Mouse (Mus musculus): Measurements from ENCODE around the gene Timm17b. TPM values are rescaled to one million over a fixed set of nuclear protein-coding genes. Genes with fewer than 3 reads are reported as not detected.
A peak's percentile ranks its signal among the peaks of the same experiment; 100 is the strongest.
"Not testable (repeated sequence)": the region's sequence is repeated elsewhere in the genome, so short reads cannot be mapped to it uniquely, and the experiment has no call there.

Gene Timm17b
- polyA plus RNA-seq, 1 experiment, result 31.8 TPM

- no peaks in the 10 kb centered on the region for H3K27me3 ChIP-seq (ENCODE audit: control insufficient read depth, insufficient read depth, low read length)
- no peak; the same call in 1 of the 2 replicates for TF ChIP-seq POLR2A (IDR thresholded peaks at IDR 0.05; ENCODE audit: low read depth, low read length)
- no peak for TF ChIP-seq CTCF (IDR thresholded peaks at IDR 0.05; ENCODE audit: extremely low read depth, insufficient read length, insufficient replicate concordance, low read depth, low read length)
- WGBS, result 11% methylated on average over 49 of the region's 49 CpGs
- H3K4me3 ChIP-seq (ENCODE audit: low read depth, low read length), result peak within 1 kb of the TSS; percentile 86
- peaks cover 3% of the 10 kb centered on the region; the same call in 1 of the 2 replicates for H3K36me3 ChIP-seq (ENCODE audit: control insufficient read depth, insufficient read depth, low read length)
- no peaks in the 10 kb centered on the region; the same call in 1 of the 2 replicates for H3K4me1 ChIP-seq (ENCODE audit: control insufficient read depth, insufficient read depth, insufficient read length, low read length)
- peak within 1 kb of the TSS; percentile 49; the same call in 1 of the 2 replicates for H3K27ac ChIP-seq (ENCODE audit: insufficient read depth, low read depth, low read length)
Observed at GRCm38 (mm10) chrX:7883841-7884567, 15.2 kb upstream of the Timm17b start, which contains the start of gene Slc35a2. Slc35a2 (plus strand) TSS chrX:7884028.

DNA sequence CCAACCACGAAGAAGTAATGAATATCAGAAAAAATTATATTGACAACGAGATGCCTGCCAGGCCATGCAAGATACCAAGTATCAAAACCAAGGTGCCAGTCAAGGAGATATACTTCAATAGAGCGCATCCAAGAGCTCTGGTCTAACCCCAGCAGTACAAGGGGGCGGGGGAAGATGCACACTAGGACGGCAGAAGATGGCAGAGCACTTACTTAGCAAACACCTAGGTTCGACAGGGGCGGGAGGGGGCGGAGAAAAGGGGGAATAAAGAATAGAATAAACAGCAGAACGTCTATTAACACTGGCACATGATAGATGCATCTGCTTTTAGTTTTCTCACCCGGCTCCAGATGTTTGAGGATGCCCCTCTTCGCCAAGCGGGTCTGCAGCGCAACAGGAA is 946 bp upstream of the Timm17b start:
- Histone ChIP-seq H3K27me3 (ENCODE audit: control insufficient read depth, insufficient read depth, low read length) (no peaks in the 10 kb centered on the region), H3K4me1 (ENCODE audit: control insufficient read depth, insufficient read depth, insufficient read length, low read length) (no peaks in the 10 kb centered on the region), H3K27ac (ENCODE audit: insufficient read depth, low read depth, low read length) (peak overlapping the region; percentile 99; the same call in 1 of the 2 replicates), H3K36me3 (ENCODE audit: control insufficient read depth, insufficient read depth, low read length) (peaks cover 12% of the 10 kb centered on the region), H3K4me3 (ENCODE audit: low read depth, low read length) (peak overlapping the region; percentile 99)
- TF ChIP-seq CTCF (IDR thresholded peaks at IDR 0.05; ENCODE audit: extremely low read depth, insufficient read length, insufficient replicate concordance, low read depth, low read length) (no peak), POLR2A (IDR thresholded peaks at IDR 0.05; ENCODE audit: low read depth, low read length) (no peak)
- WGBS, result 23% methylated on average over 13 of the region's 13 CpGs

DNA sequence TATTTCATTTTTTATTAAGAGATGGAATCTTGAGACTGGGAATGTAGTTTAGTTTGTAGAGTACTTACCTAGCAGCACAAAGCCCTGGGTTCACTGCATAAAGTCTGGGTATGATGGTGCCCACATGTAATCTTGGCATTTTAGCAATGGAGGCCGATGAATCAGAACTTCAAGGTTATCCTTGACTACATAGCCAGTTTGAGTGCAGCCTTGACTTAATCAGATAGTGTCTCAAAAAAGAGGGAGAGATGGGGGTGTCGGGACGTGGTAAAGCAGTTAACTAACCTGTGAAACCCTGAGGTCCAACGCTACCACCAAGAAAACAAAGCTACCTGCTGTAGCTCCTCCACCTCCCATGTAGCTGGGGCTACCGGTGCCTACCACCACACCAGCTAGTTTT is 5.3 kb downstream of the Timm17b start:
- Histone ChIP-seq H3K27me3 (ENCODE audit: control insufficient read depth, insufficient read depth, low read length) (no peaks in the 10 kb centered on the region), H3K27ac (ENCODE audit: insufficient read depth, low read depth, low read length) (no peak overlapping the region), H3K4me1 (ENCODE audit: control insufficient read depth, insufficient read depth, insufficient read length, low read length) (no peaks in the 10 kb centered on the region), H3K4me3 (ENCODE audit: low read depth, low read length) (no peak overlapping the region), H3K36me3 (ENCODE audit: control insufficient read depth, insufficient read depth, low read length) (peaks cover 5% of the 10 kb centered on the region; the same call in 1 of the 2 replicates)
- WGBS, result 91% methylated on average over 5 of the region's 5 CpGs
- TF ChIP-seq POLR2A (IDR thresholded peaks at IDR 0.05; ENCODE audit: low read depth, low read length), result no peak
- no peak for TF ChIP-seq CTCF (IDR thresholded peaks at IDR 0.05; ENCODE audit: extremely low read depth, insufficient read length, insufficient replicate concordance, low read depth, low read length)

DNA sequence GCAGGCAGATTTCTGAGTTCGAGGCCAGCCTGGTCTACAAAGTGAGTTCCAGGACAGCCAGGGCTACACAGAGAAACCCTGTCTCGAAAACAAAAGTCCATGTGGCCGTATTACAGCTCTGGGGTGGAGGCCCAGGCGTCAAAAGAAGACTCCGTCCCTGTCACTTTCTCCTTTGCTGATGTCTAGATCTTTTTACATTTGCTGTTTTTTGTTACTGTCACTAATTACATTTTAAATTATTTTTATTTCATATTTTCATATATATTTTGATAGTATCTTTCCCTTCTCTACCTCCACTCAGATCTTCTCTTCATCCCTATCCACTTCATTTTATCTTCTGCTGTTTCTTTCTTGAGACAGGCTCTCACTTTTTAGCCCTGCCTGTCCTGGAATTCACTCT is 8.6 kb downstream of the Timm17b start, which contains the start of gene Gm10491:
Gm10491 (minus strand) TSS at position 101 of the 400 bp plus-strand sequence.
- Histone ChIP-seq H3K4me3 (ENCODE audit: low read depth, low read length) (no peak within 1 kb of the TSS), H3K36me3 (ENCODE audit: control insufficient read depth, insufficient read depth, low read length) (peaks cover 5% of the 10 kb centered on the region; the same call in 1 of the 2 replicates), H3K27me3 (ENCODE audit: control insufficient read depth, insufficient read depth, low read length) (no peaks in the 10 kb centered on the region), H3K27ac (ENCODE audit: insufficient read depth, low read depth, low read length) (no peak within 1 kb of the TSS), H3K4me1 (ENCODE audit: control insufficient read depth, insufficient read depth, insufficient read length, low read length) (no peaks in the 10 kb centered on the region)
- WGBS, result 88% methylated on average over 5 of the region's 5 CpGs
- TF ChIP-seq POLR2A (IDR thresholded peaks at IDR 0.05; ENCODE audit: low read depth, low read length), result no peak
- TF ChIP-seq CTCF (IDR thresholded peaks at IDR 0.05; ENCODE audit: extremely low read depth, insufficient read length, insufficient replicate concordance, low read depth, low read length), result no peak

DNA sequence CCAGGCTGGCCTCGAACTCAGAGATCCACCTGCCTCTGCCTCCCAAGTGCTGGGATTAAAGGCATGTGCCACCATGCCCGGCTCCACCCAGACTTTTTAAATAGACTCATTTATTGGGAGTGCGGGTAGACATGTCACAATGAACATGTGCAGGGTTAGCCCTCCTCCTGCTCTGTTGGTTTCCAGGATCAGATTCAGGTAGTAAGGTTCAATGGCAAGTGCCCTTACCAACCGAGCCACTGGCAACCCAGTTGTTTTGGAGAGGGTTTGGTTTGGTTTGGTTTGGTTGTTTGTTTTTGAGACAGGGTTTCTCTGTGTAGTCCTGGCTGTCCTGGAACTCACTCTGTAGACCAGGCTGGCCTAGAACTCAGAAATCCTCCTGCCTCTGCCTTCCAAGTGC is 10.1 kb downstream of the Timm17b start, which contains the start of gene Gm10490:
Gm10490 (plus strand) TSS at position 301 of the 400 bp plus-strand sequence.
- H3K4me1 ChIP-seq (ENCODE audit: control insufficient read depth, insufficient read depth, insufficient read length, low read length); H3K36me3 ChIP-seq (ENCODE audit: control insufficient read depth, insufficient read depth, low read length); H3K4me3 ChIP-seq (ENCODE audit: low read depth, low read length); H3K27ac ChIP-seq (ENCODE audit: insufficient read depth, low read depth, low read length); H3K27me3 ChIP-seq (ENCODE audit: control insufficient read depth, insufficient read depth, low read length): not testable (repeated sequence)
- 82% methylated on average over 4 of the region's 4 CpGs for WGBS

- no peaks in the 10 kb centered on the region for H3K4me1 ChIP-seq (ENCODE audit: control insufficient read depth, insufficient read depth, insufficient read length, low read length)
- TF ChIP-seq CTCF (IDR thresholded peaks at IDR 0.05; ENCODE audit: extremely low read depth, insufficient read length, insufficient replicate concordance, low read depth, low read length), result no peak
- no peak for TF ChIP-seq POLR2A (IDR thresholded peaks at IDR 0.05; ENCODE audit: low read depth, low read length)
- no peak overlapping the region for H3K27ac ChIP-seq (ENCODE audit: insufficient read depth, low read depth, low read length)
- 34% methylated on average over 6 of the region's 6 CpGs for WGBS
- no peaks in the 10 kb centered on the region for H3K27me3 ChIP-seq (ENCODE audit: control insufficient read depth, insufficient read depth, low read length)
- H3K36me3 ChIP-seq (ENCODE audit: control insufficient read depth, insufficient read depth, low read length), result peaks cover 3% of the 10 kb centered on the region; the same call in 1 of the 2 replicates
- no peak overlapping the region for H3K4me3 ChIP-seq (ENCODE audit: low read depth, low read length)
Observed at GRCm38 (mm10) chrX:7910473-7910872, 11.3 kb downstream of the Timm17b start.

GRCm38 (mm10) chrX:7915669-7916068 is 16.5 kb downstream of the Timm17b start:
- not testable (repeated sequence) for H3K27me3 ChIP-seq (ENCODE audit: control insufficient read depth, insufficient read depth, low read length); H3K4me3 ChIP-seq (ENCODE audit: low read depth, low read length); H3K4me1 ChIP-seq (ENCODE audit: control insufficient read depth, insufficient read depth, insufficient read length, low read length); H3K36me3 ChIP-seq (ENCODE audit: control insufficient read depth, insufficient read depth, low read length); H3K27ac ChIP-seq (ENCODE audit: insufficient read depth, low read depth, low read length)
- 16% methylated on average over 3 of the region's 3 CpGs for WGBS

DNA sequence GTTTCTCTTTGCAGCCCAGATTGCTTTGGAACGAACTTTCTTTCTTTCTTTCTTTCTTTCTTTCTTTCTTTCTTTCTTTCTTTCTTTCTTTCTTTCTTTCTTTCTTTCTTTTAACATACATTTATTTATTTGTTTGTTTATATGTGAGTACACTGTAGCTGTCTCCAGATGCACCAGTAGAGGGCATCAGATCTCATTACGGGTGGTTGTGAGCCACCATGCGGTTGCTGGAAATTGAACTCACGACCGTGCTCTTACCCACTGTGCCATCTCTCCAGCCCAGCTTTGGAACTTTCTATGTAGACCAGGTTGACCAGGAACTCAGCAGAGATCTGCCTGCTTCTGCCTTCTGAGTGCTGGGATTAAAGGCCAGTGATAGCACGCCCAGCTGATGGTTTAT is 18.8 kb downstream of the Timm17b start:
- 72% methylated on average over 6 of the region's 6 CpGs for WGBS
- H3K36me3 ChIP-seq (ENCODE audit: control insufficient read depth, insufficient read depth, low read length); H3K4me1 ChIP-seq (ENCODE audit: control insufficient read depth, insufficient read depth, insufficient read length, low read length); H3K27ac ChIP-seq (ENCODE audit: insufficient read depth, low read depth, low read length); H3K4me3 ChIP-seq (ENCODE audit: low read depth, low read length): not testable (repeated sequence)
- peaks cover 18% of the 10 kb centered on the region; the same call in 1 of the 2 replicates for H3K27me3 ChIP-seq (ENCODE audit: control insufficient read depth, insufficient read depth, low read length)

Data from small intestine, adult 2 months (tissue).